Mouse (Mus musculus) lung, adult 18-20 months (tissue): ENCODE results near the gene Rtp3.

ENCODE experiments used
- DNase-seq, 2 experiments: peaks; one replicate each; pipeline ENCODE4 v3.0.0; 2022; ENCODE audit warnings: mixed read lengths in 2 of 2

The Rtp3 gene

GRCm38 (mm10) chr9:110965910-110966231 is 24.5 kb downstream of the Rtp3 start:
- DNase-seq = no peak

GRCm38 (mm10) chr9:110965062-110965909 is 25.1 kb downstream of the Rtp3 start:
- DNase-seq = no peak

GRCm38 (mm10) chr9:110963566-110964115 is 26.7 kb downstream of the Rtp3 start:
- DNase-seq = no peak

- DNase-seq = no peak
Measured at GRCm38 (mm10) chr9:110961386-110961785, 29.0 kb downstream of the Rtp3 start.

- no peak for DNase-seq
Measured at GRCm38 (mm10) chr9:110960230-110961149, 29.9 kb downstream of the Rtp3 start.

GRCm38 (mm10) chr9:110959669-110960068 is 30.7 kb downstream of the Rtp3 start:
- DNase-seq = no peak

- no peak for DNase-seq
Measured at GRCm38 (mm10) chr9:110955962-110956361, 34.4 kb downstream of the Rtp3 start.

- no peak for DNase-seq
Measured at GRCm38 (mm10) chr9:110954681-110955445, 35.5 kb downstream of the Rtp3 start.

- DNase-seq = peak; percentile 47 to 60
Measured at GRCm38 (mm10) chr9:110953550-110954461, 36.6 kb downstream of the Rtp3 start.

- DNase-seq = no peak
Measured at GRCm38 (mm10) chr9:110952931-110953549, 37.3 kb downstream of the Rtp3 start.

GRCm38 (mm10) chr9:110952398-110952797 is 38.0 kb downstream of the Rtp3 start:
- no peak for DNase-seq

GRCm38 (mm10) chr9:110951866-110952265 is 38.5 kb downstream of the Rtp3 start:
- no peak for DNase-seq

GRCm38 (mm10) chr9:110951397-110951796 is 39.0 kb downstream of the Rtp3 start, which contains the start of gene Lrrc2:
Lrrc2 (plus strand) TSS chr9:110951545.
- DNase-seq = no peak

- no peak for DNase-seq
Measured at GRCm38 (mm10) chr9:110950109-110950508, 40.3 kb downstream of the Rtp3 start.

- no peak for DNase-seq
Measured at GRCm38 (mm10) chr9:110948813-110949310, 41.5 kb downstream of the Rtp3 start.

GRCm38 (mm10) chr9:110947900-110948299 is 42.5 kb downstream of the Rtp3 start:
- DNase-seq = no peak

- DNase-seq = no peak
Measured at GRCm38 (mm10) chr9:110947261-110947661, 43.1 kb downstream of the Rtp3 start.

- no peak for DNase-seq
Measured at GRCm38 (mm10) chr9:110946548-110947044, 43.8 kb downstream of the Rtp3 start.

GRCm38 (mm10) chr9:110945926-110946325 is 44.5 kb downstream of the Rtp3 start, which contains the start of gene Tdgf1:
Tdgf1 (minus strand) TSS chr9:110946158.
- DNase-seq = no peak

- no peak for DNase-seq
Measured at GRCm38 (mm10) chr9:110945343-110945742, 45.0 kb downstream of the Rtp3 start.
